Mouse (Mus musculus): ENCODE measurements around the gene Fam83g. TPM values are rescaled to one million over a fixed set of nuclear protein-coding genes. Genes with fewer than 3 reads are reported as not detected.

The Fam83g gene
- polyA plus RNA-seq, 1 experiment from 2014 or later, result 6.2 TPM

GRCm38 (mm10) chr11:61649626-61650025, 34.3 kb upstream of the Fam83g start:
- Histone ChIP-seq H3K27ac (ENCODE audit: low read length) (no peak overlapping the region), H3K36me3 (ENCODE audit: control insufficient read depth, insufficient read depth) (no peaks in the 10 kb centered on the region), H3K4me3 (ENCODE audit: low read depth, low read length) (no peak overlapping the region), H3K9me3 (replicated peaks; ENCODE audit: control insufficient read depth, low read length) (no peaks in the 10 kb centered on the region), H3K9ac (ENCODE audit: low read depth, low read length) (no peak overlapping the region), H3K4me2 (ENCODE audit: low read depth, low read length) (no peak overlapping the region), H3K27me3 (ENCODE audit: control insufficient read depth, insufficient read depth, low read depth, low read length) (no peaks in the 10 kb centered on the region), H3K4me1 (ENCODE audit: control insufficient read depth, low read depth, low read length) (no peaks in the 10 kb centered on the region)
- no peak for ATAC-seq (ENCODE audit: low read depth)
- 65% methylated on average over 4 of the region's 4 CpGs for WGBS (ENCODE audit: insufficient replicate concordance)

- no peak for ATAC-seq (ENCODE audit: low read depth)
- Histone ChIP-seq H3K36me3 (ENCODE audit: control insufficient read depth, insufficient read depth) (no peaks in the 10 kb centered on the region), H3K4me3 (ENCODE audit: low read depth, low read length) (no peak overlapping the region), H3K27me3 (ENCODE audit: control insufficient read depth, insufficient read depth, low read depth, low read length) (no peaks in the 10 kb centered on the region), H3K9ac (ENCODE audit: low read depth, low read length) (no peak overlapping the region), H3K4me1 (ENCODE audit: control insufficient read depth, low read depth, low read length) (no peaks in the 10 kb centered on the region), H3K4me2 (ENCODE audit: low read depth, low read length) (no peak overlapping the region), H3K27ac (ENCODE audit: low read length) (no peak overlapping the region), H3K9me3 (replicated peaks; ENCODE audit: control insufficient read depth, low read length) (no peaks in the 10 kb centered on the region)
- WGBS (ENCODE audit: insufficient replicate concordance), result 62% methylated on average over 9 of the region's 9 CpGs
Measured at GRCm38 (mm10) chr11:61650470-61651265, 33.2 kb upstream of the Fam83g start.

DNA sequence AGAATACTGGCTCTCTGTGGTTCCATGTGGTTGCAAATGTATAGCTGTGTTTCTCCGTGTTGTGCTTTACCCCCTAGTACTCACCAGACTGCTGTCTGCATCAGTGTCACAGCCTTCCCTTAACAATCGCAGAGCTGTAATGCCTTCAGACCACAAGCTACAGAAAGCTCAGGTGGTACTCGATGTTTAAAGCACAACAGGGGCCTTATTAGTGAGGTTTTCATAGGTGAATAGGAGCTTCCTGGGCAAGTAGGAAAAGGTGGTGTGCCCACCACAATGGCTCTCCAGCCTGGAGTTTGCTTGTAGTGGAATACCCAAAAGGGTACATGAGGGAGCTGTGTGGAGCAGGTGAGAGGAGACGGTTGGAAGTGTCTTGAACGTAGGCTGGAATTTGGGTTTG, 31.7 kb upstream of the Fam83g start:
- no peaks in the 10 kb centered on the region for H3K36me3 ChIP-seq (ENCODE audit: control insufficient read depth, insufficient read depth)

DNA sequence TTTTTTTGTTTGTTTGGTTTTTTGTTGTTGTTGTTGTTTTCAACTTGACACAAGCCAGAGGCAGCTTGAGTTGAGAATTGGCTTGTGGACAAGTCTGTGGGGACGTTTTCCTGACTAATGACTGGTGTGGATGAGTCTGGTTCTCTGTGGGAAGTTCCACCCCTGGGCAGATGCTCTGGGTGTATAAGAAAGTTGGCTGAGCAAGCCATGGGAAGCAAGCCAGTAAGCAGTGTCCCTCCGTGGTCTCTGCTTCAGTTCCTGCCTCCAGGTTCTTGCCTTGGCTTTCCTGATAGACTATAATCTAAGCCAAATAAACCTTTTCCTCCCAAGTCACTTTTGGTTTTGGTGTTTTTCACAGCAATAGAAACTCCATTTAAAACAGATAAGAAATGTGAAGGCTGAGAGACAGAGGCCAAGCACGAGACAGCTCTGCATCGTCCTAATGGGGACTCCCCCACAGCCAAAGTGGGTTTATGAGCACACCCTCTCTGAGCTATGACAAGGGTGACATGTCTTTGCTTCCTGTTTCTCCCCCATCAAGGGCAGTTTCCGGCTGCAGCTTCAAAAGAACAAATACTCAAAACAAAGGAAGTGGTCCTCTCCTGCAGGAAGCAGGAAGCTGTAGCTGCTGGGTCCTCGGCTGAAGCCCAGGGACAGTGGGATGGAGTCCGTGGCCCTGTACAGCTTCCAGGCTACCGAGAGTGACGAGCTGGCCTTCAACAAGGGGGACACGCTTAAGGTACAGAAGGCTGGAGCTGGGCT, 31.0 kb upstream of the Fam83g start, which contains the start of gene Grap:
Grap (plus strand) TSS at position 580 of the 762 bp plus-strand sequence.
- H3K4me2 ChIP-seq (ENCODE audit: low read depth, low read length), result no peak within 1 kb of the TSS
- H3K9ac ChIP-seq (ENCODE audit: low read depth, low read length), result no peak within 1 kb of the TSS
- no peaks in the 10 kb centered on the region for H3K9me3 ChIP-seq (replicated peaks; ENCODE audit: control insufficient read depth, low read length)
- 13% methylated on average over 10 of the region's 10 CpGs for WGBS (ENCODE audit: insufficient replicate concordance)
- H3K4me3 ChIP-seq (ENCODE audit: low read depth, low read length), result peak within 1 kb of the TSS; percentile 45
- no peak within 1 kb of the TSS for H3K27ac ChIP-seq (ENCODE audit: low read length)
- ATAC-seq (ENCODE audit: low read depth), result no peak
- H3K27me3 ChIP-seq (ENCODE audit: control insufficient read depth, insufficient read depth, low read depth, low read length), result no peaks in the 10 kb centered on the region
- H3K4me1 ChIP-seq (ENCODE audit: control insufficient read depth, low read depth, low read length), result no peaks in the 10 kb centered on the region
- H3K36me3 ChIP-seq (ENCODE audit: control insufficient read depth, insufficient read depth), result no peaks in the 10 kb centered on the region

More for the DNA sequence above, 31.7 kb upstream of the Fam83g start:
- Histone ChIP-seq H3K4me3 (ENCODE audit: low read depth, low read length) (no peak overlapping the region), H3K9ac (ENCODE audit: low read depth, low read length) (no peak overlapping the region), H3K27me3 (ENCODE audit: control insufficient read depth, insufficient read depth, low read depth, low read length) (no peaks in the 10 kb centered on the region), H3K9me3 (replicated peaks; ENCODE audit: control insufficient read depth, low read length) (no peaks in the 10 kb centered on the region), H3K4me2 (ENCODE audit: low read depth, low read length) (no peak overlapping the region), H3K4me1 (ENCODE audit: control insufficient read depth, low read depth, low read length) (no peaks in the 10 kb centered on the region), H3K27ac (ENCODE audit: low read length) (no peak overlapping the region)
- no peak for ATAC-seq (ENCODE audit: low read depth)
- whole genome bisulfite sequencing (ENCODE audit: insufficient replicate concordance), result 60% methylated on average over 5 of the region's 5 CpGs

GRCm38 (mm10) chr11:61653568-61653967, 30.3 kb upstream of the Fam83g start:
- Histone ChIP-seq H3K4me2 (ENCODE audit: low read depth, low read length) (no peak overlapping the region), H3K4me1 (ENCODE audit: control insufficient read depth, low read depth, low read length) (no peaks in the 10 kb centered on the region), H3K27ac (ENCODE audit: low read length) (no peak overlapping the region), H3K27me3 (ENCODE audit: control insufficient read depth, insufficient read depth, low read depth, low read length) (no peaks in the 10 kb centered on the region), H3K9me3 (replicated peaks; ENCODE audit: control insufficient read depth, low read length) (no peaks in the 10 kb centered on the region), H3K36me3 (ENCODE audit: control insufficient read depth, insufficient read depth) (no peaks in the 10 kb centered on the region), H3K9ac (ENCODE audit: low read depth, low read length) (no peak overlapping the region), H3K4me3 (ENCODE audit: low read depth, low read length) (peak overlapping the region; percentile 45)
- ATAC-seq (ENCODE audit: low read depth), result no peak
- 35% methylated on average over 2 of the region's 2 CpGs for WGBS (ENCODE audit: insufficient replicate concordance)

DNA sequence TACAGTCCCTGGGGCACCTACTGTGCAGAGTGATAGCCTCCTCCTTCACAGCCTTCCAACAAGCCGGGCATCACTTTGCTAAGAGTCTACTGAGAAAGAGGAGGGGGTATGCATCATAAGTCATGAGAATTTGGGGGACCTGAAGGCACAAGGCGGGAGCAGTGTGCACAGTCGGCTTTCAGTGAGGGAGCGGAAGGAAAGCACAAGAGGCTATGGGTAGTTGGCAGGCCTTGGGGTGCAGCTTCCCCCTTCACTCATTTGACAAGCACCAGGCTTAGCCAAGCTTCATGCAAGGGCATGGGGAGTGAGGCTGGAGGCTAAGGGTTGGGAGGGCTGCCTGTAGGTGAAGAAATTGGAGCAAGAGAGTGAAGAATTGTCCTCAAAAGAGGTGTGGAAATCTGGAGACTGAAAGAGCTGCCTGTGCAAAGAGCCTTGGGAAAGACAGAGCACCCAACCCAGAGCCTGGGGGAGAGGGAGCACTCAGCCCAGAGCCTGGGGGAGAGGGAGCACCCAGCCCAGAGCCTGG, 29.0 kb upstream of the Fam83g start:
- no peak for ATAC-seq (ENCODE audit: low read depth)
- Histone ChIP-seq H3K27ac (ENCODE audit: low read length) (no peak overlapping the region), H3K36me3 (ENCODE audit: control insufficient read depth, insufficient read depth) (no peaks in the 10 kb centered on the region), H3K9ac (ENCODE audit: low read depth, low read length) (no peak overlapping the region), H3K4me1 (ENCODE audit: control insufficient read depth, low read depth, low read length) (no peaks in the 10 kb centered on the region), H3K4me2 (ENCODE audit: low read depth, low read length) (no peak overlapping the region), H3K4me3 (ENCODE audit: low read depth, low read length) (no peak overlapping the region), H3K9me3 (replicated peaks; ENCODE audit: control insufficient read depth, low read length) (no peaks in the 10 kb centered on the region), H3K27me3 (ENCODE audit: control insufficient read depth, insufficient read depth, low read depth, low read length) (no peaks in the 10 kb centered on the region)
- 68% methylated on average over 4 of the region's 4 CpGs for WGBS (ENCODE audit: insufficient replicate concordance)

GRCm38 (mm10) chr11:61655649-61656048, 28.2 kb upstream of the Fam83g start:
- H3K9ac ChIP-seq (ENCODE audit: low read depth, low read length), result no peak overlapping the region
- ATAC-seq (ENCODE audit: low read depth), result no peak
- H3K27me3 ChIP-seq (ENCODE audit: control insufficient read depth, insufficient read depth, low read depth, low read length), result no peaks in the 10 kb centered on the region
- no peaks in the 10 kb centered on the region for H3K36me3 ChIP-seq (ENCODE audit: control insufficient read depth, insufficient read depth)
- no peaks in the 10 kb centered on the region for H3K4me1 ChIP-seq (ENCODE audit: control insufficient read depth, low read depth, low read length)
- WGBS (ENCODE audit: insufficient replicate concordance), result 41% methylated on average over 4 of the region's 4 CpGs
- no peak overlapping the region for H3K27ac ChIP-seq (ENCODE audit: low read length)
- H3K4me2 ChIP-seq (ENCODE audit: low read depth, low read length), result no peak overlapping the region
- no peak overlapping the region for H3K4me3 ChIP-seq (ENCODE audit: low read depth, low read length)
- H3K9me3 ChIP-seq (replicated peaks; ENCODE audit: control insufficient read depth, low read length), result no peaks in the 10 kb centered on the region

- Histone ChIP-seq H3K4me2 (ENCODE audit: low read depth, low read length) (no peak overlapping the region), H3K27ac (ENCODE audit: low read length) (no peak overlapping the region), H3K4me3 (ENCODE audit: low read depth, low read length) (no peak overlapping the region), H3K4me1 (ENCODE audit: control insufficient read depth, low read depth, low read length) (no peaks in the 10 kb centered on the region), H3K9me3 (replicated peaks; ENCODE audit: control insufficient read depth, low read length) (no peaks in the 10 kb centered on the region), H3K9ac (ENCODE audit: low read depth, low read length) (no peak overlapping the region), H3K36me3 (ENCODE audit: control insufficient read depth, insufficient read depth) (no peaks in the 10 kb centered on the region), H3K27me3 (ENCODE audit: control insufficient read depth, insufficient read depth, low read depth, low read length) (no peaks in the 10 kb centered on the region)
- no peak for ATAC-seq (ENCODE audit: low read depth)
- WGBS (ENCODE audit: insufficient replicate concordance), result 36% methylated on average over 6 of the region's 6 CpGs
Measured at GRCm38 (mm10) chr11:61656148-61656850, 27.6 kb upstream of the Fam83g start.
